Mouse (Mus musculus): Measurements from ENCODE around the gene Tdrkh. TPM values are rescaled to one million over a fixed set of nuclear protein-coding genes. Genes with fewer than 3 reads are reported as not detected.
A peak's percentile ranks its signal among the peaks of the same experiment; 100 is the strongest.

Gene Tdrkh
- polyA plus RNA-seq, 1 experiment from 2014 or later = 10.6 TPM

- WGBS = 66% methylated on average over 4 of the region's 4 CpGs
- H3K4me2 ChIP-seq (replicated peaks; ENCODE audit: low read depth, low read length) = no peak overlapping the region
- H3K4me1 ChIP-seq (ENCODE audit: control insufficient read depth, insufficient read depth, low read length) = 0 out of 2 replicates have a peak, but pooled peaks cover 5% of the 10 kb centered on the region
- no peak overlapping the region for H3K9ac ChIP-seq (replicated peaks; ENCODE audit: low read depth, low read length)
- no peaks in the 10 kb centered on the region for H3K27me3 ChIP-seq (ENCODE audit: control insufficient read depth, insufficient read depth, low read length)
- H3K36me3 ChIP-seq (ENCODE audit: control insufficient read depth, insufficient read depth, low read length) = no peaks in the 10 kb centered on the region
- no peak overlapping the region for H3K27ac ChIP-seq (ENCODE audit: low read length)
- no peak overlapping the region for H3K4me3 ChIP-seq (ENCODE audit: low read depth, low read length)
- no peak for ATAC-seq (ENCODE audit: insufficient number of reproducible peaks, insufficient read depth, low FRiP score, low read depth)
- no peaks in the 10 kb centered on the region for H3K9me3 ChIP-seq (ENCODE audit: control insufficient read depth, low read depth, low read length)
These were observed 68.4 kb downstream of the Tdrkh start for GRCm38 (mm10) chr3:94481429-94481828.

- 82% methylated on average over 17 of the region's 17 CpGs for WGBS
- 0 out of 2 replicates have a peak, but pooled peaks cover 5% of the 10 kb centered on the region for H3K4me1 ChIP-seq (ENCODE audit: control insufficient read depth, insufficient read depth, low read length)
- H3K9ac ChIP-seq (replicated peaks; ENCODE audit: low read depth, low read length) = no peak overlapping the region
- no peak overlapping the region for H3K4me3 ChIP-seq (ENCODE audit: low read depth, low read length)
- H3K9me3 ChIP-seq (ENCODE audit: control insufficient read depth, low read depth, low read length) = no peaks in the 10 kb centered on the region
- H3K27me3 ChIP-seq (ENCODE audit: control insufficient read depth, insufficient read depth, low read length) = no peaks in the 10 kb centered on the region
- H3K27ac ChIP-seq (ENCODE audit: low read length) = no peak overlapping the region
- no peak for ATAC-seq (ENCODE audit: insufficient number of reproducible peaks, insufficient read depth, low FRiP score, low read depth)
- no peak overlapping the region for H3K4me2 ChIP-seq (replicated peaks; ENCODE audit: low read depth, low read length)
- no peaks in the 10 kb centered on the region for H3K36me3 ChIP-seq (ENCODE audit: control insufficient read depth, insufficient read depth, low read length)
These were observed 69.8 kb downstream of the Tdrkh start for GRCm38 (mm10) chr3:94482764-94483385.

- Histone ChIP-seq H3K27ac (ENCODE audit: low read length) (no peak overlapping the region), H3K4me1 (ENCODE audit: control insufficient read depth, insufficient read depth, low read length) (0 out of 2 replicates have a peak, but pooled peaks cover 5% of the 10 kb centered on the region), H3K36me3 (ENCODE audit: control insufficient read depth, insufficient read depth, low read length) (no peaks in the 10 kb centered on the region), H3K9ac (replicated peaks; ENCODE audit: low read depth, low read length) (no peak overlapping the region), H3K9me3 (ENCODE audit: control insufficient read depth, low read depth, low read length) (no peaks in the 10 kb centered on the region), H3K4me2 (replicated peaks; ENCODE audit: low read depth, low read length) (no peak overlapping the region), H3K4me3 (ENCODE audit: low read depth, low read length) (no peak overlapping the region), H3K27me3 (ENCODE audit: control insufficient read depth, insufficient read depth, low read length) (no peaks in the 10 kb centered on the region)
- 21% methylated on average over 20 of the region's 20 CpGs for WGBS
- peak; percentile 24; the same call in 1 of the 2 replicates for ATAC-seq (ENCODE audit: insufficient number of reproducible peaks, insufficient read depth, low FRiP score, low read depth)
These were observed 70.8 kb downstream of the Tdrkh start for GRCm38 (mm10) chr3:94483790-94484439.

Other genes with a start within 250 kb of the Tdrkh start
- gene Gm10696, start 235.1 kb upstream of the Tdrkh start, polyA plus RNA-seq (2014; fragmentation: Nextera tagmentation; extraction: Ambion mirVana) = not detected in 2 replicates
- gene Gm5286, start 216.6 kb upstream of the Tdrkh start, polyA plus RNA-seq (2014; fragmentation: Nextera tagmentation; extraction: Ambion mirVana) = not detected in 2 replicates
- not detected in 2 replicates for gene Gm4778, start 149.2 kb upstream of the Tdrkh start, polyA plus RNA-seq (2014; fragmentation: Nextera tagmentation; extraction: Ambion mirVana)
- gene Them4, start 103.2 kb upstream of the Tdrkh start, polyA plus RNA-seq (2014; fragmentation: Nextera tagmentation; extraction: Ambion mirVana) = 12.7 and 12.8 TPM in 2 replicates
- gene Them5, start 71.2 kb upstream of the Tdrkh start, polyA plus RNA-seq (2014; fragmentation: Nextera tagmentation; extraction: Ambion mirVana) = 1.4 and 1.6 TPM in 2 replicates
- 2.1 and 2.2 TPM in 2 replicates for gene C2cd4d, start 50.8 kb upstream of the Tdrkh start, polyA plus RNA-seq (2014; fragmentation: Nextera tagmentation; extraction: Ambion mirVana)
- gene Rorc, start 40.5 kb upstream of the Tdrkh start, polyA plus RNA-seq (2014; fragmentation: Nextera tagmentation; extraction: Ambion mirVana) = 4.2 and 5.3 TPM in 2 replicates
- gene Lingo4, start 14.8 kb upstream of the Tdrkh start, polyA plus RNA-seq (2014; fragmentation: Nextera tagmentation; extraction: Ambion mirVana) = 0.20 and 0.51 TPM in 2 replicates
- gene Mrpl9, start 30.0 kb downstream of the Tdrkh start, polyA plus RNA-seq (2014; fragmentation: Nextera tagmentation; extraction: Ambion mirVana) = 66.6 and 67.5 TPM in 2 replicates
- 0.66 and 0.90 TPM in 2 replicates for gene Oaz3, start 30.6 kb downstream of the Tdrkh start, polyA plus RNA-seq (2014; fragmentation: Nextera tagmentation; extraction: Ambion mirVana)
- gene Celf3, start 65.0 kb downstream of the Tdrkh start, polyA plus RNA-seq (2014; fragmentation: Nextera tagmentation; extraction: Ambion mirVana) = 32.2 and 44.0 TPM in 2 replicates
- 6.0 and 6.6 TPM in 2 replicates for gene Riiad1, start 67.1 kb downstream of the Tdrkh start, polyA plus RNA-seq (2014; fragmentation: Nextera tagmentation; extraction: Ambion mirVana)
- gene Snx27, start 169.4 kb downstream of the Tdrkh start, polyA plus RNA-seq (2014; fragmentation: Nextera tagmentation; extraction: Ambion mirVana) = 35.1 and 41.9 TPM in 2 replicates
- gene Gm10972, start 229.8 kb downstream of the Tdrkh start, polyA plus RNA-seq (2014; fragmentation: Nextera tagmentation; extraction: Ambion mirVana) = not detected in 2 replicates
- gene Tuft1, start 245.6 kb downstream of the Tdrkh start, polyA plus RNA-seq (2014; fragmentation: Nextera tagmentation; extraction: Ambion mirVana) = 13.2 and 13.3 TPM in 2 replicates

Data from stomach, embryonic 14.5 days (tissue).